ENCODE assay signal across 8 mouse cellular contexts in the genomic region with DNA sequence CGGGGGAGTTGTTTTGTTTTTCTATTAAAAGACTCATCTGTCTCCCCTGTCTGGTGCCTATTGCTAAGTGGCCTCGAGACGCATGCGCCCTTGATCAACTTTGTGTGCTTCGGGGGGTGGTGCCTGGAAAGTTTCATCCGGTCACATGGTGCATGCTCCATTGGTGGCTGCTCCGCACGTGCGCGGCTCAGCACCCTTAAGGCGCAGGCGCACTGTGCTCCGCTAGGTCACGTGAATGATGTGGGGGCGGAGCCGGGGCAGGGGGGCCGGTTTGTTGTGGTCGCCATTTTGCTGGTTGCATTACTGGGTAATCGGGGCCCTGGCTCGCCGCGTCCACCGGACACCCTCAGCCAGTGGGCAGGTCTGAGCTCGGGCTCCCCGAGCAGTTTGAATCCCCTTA. TPM values are rescaled to one million over a fixed set of nuclear protein-coding genes. Genes with fewer than 3 reads are reported as not detected.
A peak's percentile ranks its signal among the peaks of the same experiment; 100 is the strongest.
DNase-seq lines count a peak whose midpoint lies in the region; ATAC-seq and TF ChIP-seq lines count a peak whose summit lies in the region.

Gene Dyrk1b (plus strand): TSS at position 242 of the 400 bp plus-strand sequence.

- no peaks in the 10 kb centered on the region for H3K27me3 ChIP-seq in heart, embryonic 11.5 days (ENCODE audit: control insufficient read depth, insufficient read depth, low read length)
- H3K27me3 ChIP-seq in kidney, embryonic 15.5 days: no peaks in the 10 kb centered on the region
- H3K27me3 ChIP-seq in limb, embryonic 15.5 days: no peaks in the 10 kb centered on the region
- no peaks in the 10 kb centered on the region for H3K27me3 ChIP-seq in midbrain, postnatal 0 days (ENCODE audit: insufficient read depth, low read length)

- peak; percentile 85 for ATAC-seq in erythroid progenitor cell, adult 5-6 weeks (replicated peaks; ENCODE audit: low FRiP score, poor library complexity, severe bottlenecking)
- ATAC-seq in heart, embryonic 11.5 days (replicated peaks; ENCODE audit: insufficient number of reproducible peaks, low FRiP score, low TSS enrichment): peak; percentile 92
- ATAC-seq in kidney, embryonic 15.5 days (replicated peaks; ENCODE audit: low FRiP score): peak; percentile 91
- peak; percentile 90 for ATAC-seq in limb, embryonic 15.5 days (ENCODE audit: insufficient number of reproducible peaks, low FRiP score, low TSS enrichment, low read depth)
- peak; percentile 93 for ATAC-seq in midbrain, postnatal 0 days (ENCODE audit: low FRiP score)

- peak within 1 kb of the TSS; percentile 89 for H3K4me3 ChIP-seq in brown adipose tissue, adult 24 weeks (ENCODE audit: insufficient read depth, low read depth, low read length)
- peak within 1 kb of the TSS; percentile 90 for H3K4me3 ChIP-seq in heart, embryonic 11.5 days (ENCODE audit: low read depth, low read length)
- H3K4me3 ChIP-seq in kidney, embryonic 15.5 days (replicated peaks): peak within 1 kb of the TSS; percentile 99
- H3K4me3 ChIP-seq in limb, embryonic 15.5 days: peak within 1 kb of the TSS; percentile 98
- H3K4me3 ChIP-seq in midbrain, postnatal 0 days (ENCODE audit: low read depth, low read length): peak within 1 kb of the TSS; percentile 81

- peaks cover 29% of the 10 kb centered on the region for H3K36me3 ChIP-seq in heart, embryonic 11.5 days (ENCODE audit: control insufficient read depth, insufficient read depth, low read length)
- H3K36me3 ChIP-seq in kidney, embryonic 15.5 days: peaks cover 76% of the 10 kb centered on the region
- H3K36me3 ChIP-seq in limb, embryonic 15.5 days: peaks cover 71% of the 10 kb centered on the region
- peaks cover 56% of the 10 kb centered on the region for H3K36me3 ChIP-seq in midbrain, postnatal 0 days (ENCODE audit: insufficient read depth, low read length)

- H3K4me2 ChIP-seq in heart, embryonic 11.5 days: peak within 1 kb of the TSS; percentile 59
- H3K4me2 ChIP-seq in kidney, embryonic 15.5 days: peak within 1 kb of the TSS; percentile 89
- peak within 1 kb of the TSS; percentile 88 for H3K4me2 ChIP-seq in limb, embryonic 15.5 days
- peak within 1 kb of the TSS; percentile 79 for H3K4me2 ChIP-seq in midbrain, postnatal 0 days (ENCODE audit: low read depth, low read length, poor library complexity, severe bottlenecking)

- peak within 1 kb of the TSS; percentile 88 for H3K9ac ChIP-seq in heart, embryonic 11.5 days (ENCODE audit: low read depth, low read length)
- H3K9ac ChIP-seq in kidney, embryonic 15.5 days: peak within 1 kb of the TSS; percentile 88
- peak within 1 kb of the TSS; percentile 76 for H3K9ac ChIP-seq in limb, embryonic 15.5 days
- peak within 1 kb of the TSS; percentile 92 for H3K9ac ChIP-seq in midbrain, postnatal 0 days (replicated peaks; ENCODE audit: low read length, poor library complexity, severe bottlenecking)

- peak within 1 kb of the TSS; percentile 79 for H3K27ac ChIP-seq in brown adipose tissue, adult 24 weeks (replicated peaks; ENCODE audit: low read depth, low read length)
- H3K27ac ChIP-seq in heart, embryonic 11.5 days (ENCODE audit: low read depth, low read length): peak within 1 kb of the TSS; percentile 85
- H3K27ac ChIP-seq in kidney, embryonic 15.5 days: peak within 1 kb of the TSS; percentile 95
- H3K27ac ChIP-seq in limb, embryonic 15.5 days: peak within 1 kb of the TSS; percentile 93
- H3K27ac ChIP-seq in midbrain, postnatal 0 days (ENCODE audit: low read depth, low read length): peak within 1 kb of the TSS; percentile 94

- TF ChIP-seq CTCF in midbrain, postnatal 0 days (IDR thresholded peaks at IDR 0.05): no peak

- no peaks in the 10 kb centered on the region for H3K9me3 ChIP-seq in heart, embryonic 11.5 days (replicated peaks; ENCODE audit: control insufficient read depth, low read length)
- no peaks in the 10 kb centered on the region for H3K9me3 ChIP-seq in kidney, embryonic 15.5 days (replicated peaks)
- no peaks in the 10 kb centered on the region for H3K9me3 ChIP-seq in limb, embryonic 15.5 days
- no peaks in the 10 kb centered on the region for H3K9me3 ChIP-seq in midbrain, postnatal 0 days (ENCODE audit: low read length)

- 1% methylated on average over 25 of the region's 25 CpGs for WGBS in heart, embryonic 11.5 days (ENCODE audit: insufficient replicate concordance)
- WGBS in kidney, embryonic 15.5 days: under 1% methylated on average over 25 of the region's 25 CpGs
- 1% methylated on average over 19 of the region's 25 CpGs for WGBS in limb, embryonic 15.5 days
- WGBS in midbrain, postnatal 0 days: under 1% methylated on average over 25 of the region's 25 CpGs

- no peaks in the 10 kb centered on the region for H3K4me1 ChIP-seq in brown adipose tissue, adult 24 weeks (ENCODE audit: control insufficient read depth, insufficient read depth, insufficient read length, low read length)
- H3K4me1 ChIP-seq in heart, embryonic 11.5 days (ENCODE audit: control insufficient read depth, insufficient read depth, low read length): peaks cover 4% of the 10 kb centered on the region
- peaks cover 14% of the 10 kb centered on the region for H3K4me1 ChIP-seq in kidney, embryonic 15.5 days
- peaks cover 13% of the 10 kb centered on the region for H3K4me1 ChIP-seq in limb, embryonic 15.5 days
- no peaks in the 10 kb centered on the region; the same call in 1 of the 2 replicates for H3K4me1 ChIP-seq in midbrain, postnatal 0 days (ENCODE audit: insufficient read depth, low read length)

- DNase-seq in CD4-positive helper T cell, adult 2 months (ENCODE audit: low read depth, low spot score): peak; percentile 99
- DNase-seq in midbrain, postnatal 0 days (ENCODE audit: low spot score): peak; percentile 99
- DNase-seq in spleen, postnatal 10 days (ENCODE audit: low spot score in 2 of 2): peak; percentile 97 to 98

RNA-seq across cellular contexts. Expression of gene Dyrk1b, which starts in this region (rescaled TPM):
- polyA plus RNA-seq in brown adipose tissue, adult 24 weeks (2012; ENCODE audit: insufficient read depth, insufficient read length, missing spikeins): 17.9 and 26.8 TPM in 2 replicates
- 7.5 and 10.1 TPM in 2 replicates for total RNA-seq in erythroid progenitor cell, adult 5-6 weeks (2015; ENCODE audit: low replicate concordance)
- 8.4 and 12.5 TPM in 2 replicates for total RNA-seq in erythroid progenitor cell, adult 5-6 weeks (2017; ENCODE audit: low replicate concordance)
- polyA plus RNA-seq in heart, embryonic 11.5 days (2014; fragmentation: Nextera tagmentation; extraction: Ambion mirVana): 8.5 and 9.9 TPM in 2 replicates
- polyA plus RNA-seq in kidney, embryonic 15.5 days (2015; fragmentation: Nextera tagmentation; extraction: Ambion mirVana): 14.3 and 15.7 TPM in 2 replicates
- 9.2 and 11.7 TPM in 2 replicates for polyA plus RNA-seq in limb, embryonic 15.5 days (2015; fragmentation: Nextera tagmentation; extraction: Ambion mirVana)
- 28.8 and 33.3 TPM in 2 replicates for total RNA-seq in midbrain, postnatal 0 days (2014; rRNA removed)
- polyA plus RNA-seq in midbrain, postnatal 0 days (2015; fragmentation: Nextera tagmentation; extraction: Ambion mirVana): 8.0 TPM in 2 replicates

Comparison
In these comparisons a context has a peak if more than half of its experiments do, and no peak if none do; other contexts are left out.
1. Peak in every context shown above with its lines: DNase-seq, ATAC-seq, H3K4me3 ChIP-seq and H3K27ac ChIP-seq.